Mouse (Mus musculus): ENCODE results near the gene Vps13d. TPM values are rescaled to one million over a fixed set of nuclear protein-coding genes. Genes with fewer than 3 reads are reported as not detected.
A peak's percentile ranks its signal among the peaks of the same experiment; 100 is the strongest.

The Vps13d gene
- total RNA-seq, 2 experiments from 2014 or later: 59.2 to 70.4 TPM

DNA sequence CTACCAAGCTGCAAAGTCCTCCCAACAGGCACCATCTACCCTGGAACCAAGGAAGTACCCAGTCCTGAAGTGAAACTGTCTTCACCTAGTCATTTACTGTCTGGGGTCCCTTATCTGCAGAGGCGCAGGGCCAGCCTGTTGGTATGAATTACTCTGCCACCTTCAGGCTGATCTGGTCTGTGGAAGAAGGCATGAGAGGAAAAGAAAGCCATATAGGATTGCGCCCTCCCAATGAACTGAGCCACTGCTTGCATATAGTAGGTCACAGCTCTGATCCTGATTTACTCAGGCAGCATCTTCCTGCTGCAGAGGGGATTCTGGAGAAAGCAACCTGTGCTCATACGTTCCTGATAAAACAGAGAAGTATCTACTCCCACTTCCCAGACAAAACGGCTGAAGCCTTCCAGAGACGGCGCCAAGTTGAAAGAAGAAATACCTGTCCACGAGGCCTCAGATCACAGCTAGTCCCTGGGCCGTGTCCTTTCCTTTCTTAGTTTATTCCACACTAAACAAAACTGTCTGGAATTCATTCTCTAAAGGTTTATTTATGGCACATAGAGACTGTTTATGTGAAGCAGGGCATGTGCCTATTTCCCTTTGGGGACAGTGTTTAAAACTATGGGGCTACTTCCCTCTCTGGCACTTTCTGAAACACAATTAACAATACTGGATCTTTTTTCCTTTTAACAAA, 144.1 kb downstream of the Vps13d start:
- intact Hi-C loops (cut with DNase I): loop anchor here (2.0 kb wide), 1 partner anchor 160 kb away; no protein-coding TSS in a partner anchor
- DNase-seq (ENCODE audit: low spot score in 2 of 2): no peak

DNA sequence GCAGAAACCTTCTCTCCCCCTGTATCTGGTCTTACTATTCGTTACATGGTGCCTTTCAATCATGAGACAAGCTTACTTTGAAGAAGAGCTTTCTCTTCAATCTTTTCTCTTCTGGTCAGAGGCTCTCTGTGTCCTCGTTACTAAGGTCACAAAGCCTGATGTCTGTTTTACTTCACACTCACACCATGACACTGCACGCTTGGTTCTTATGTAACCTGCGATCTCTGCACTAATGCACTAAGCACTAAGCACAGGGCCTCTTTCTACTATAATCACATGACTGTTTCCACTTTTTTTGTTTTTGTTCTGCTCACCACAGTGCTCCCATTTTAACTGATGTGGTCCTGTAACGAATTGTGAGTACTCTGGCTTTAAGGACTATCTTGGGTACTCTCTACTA, 146.8 kb downstream of the Vps13d start:
- DNase-seq (ENCODE audit: low spot score in 2 of 2): no peak
- intact Hi-C loops (cut with DNase I): no loop called here

DNA sequence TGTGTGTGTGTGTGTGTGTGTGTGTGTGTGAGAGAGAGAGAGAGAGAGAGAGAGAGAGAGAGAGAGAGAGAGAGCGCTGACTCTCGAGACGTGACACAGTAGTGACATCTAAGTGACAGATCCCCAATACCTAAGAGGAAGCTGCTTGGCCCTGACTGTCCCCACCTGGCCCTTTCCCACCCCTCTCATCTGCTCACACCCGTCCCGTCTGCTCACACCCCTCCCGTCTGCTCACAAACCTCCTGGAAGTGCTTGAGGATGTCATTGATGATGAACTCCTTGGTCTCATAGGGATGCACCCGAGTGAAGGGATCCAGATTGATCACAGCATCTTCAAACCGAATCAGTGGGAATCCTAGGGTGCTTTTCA, 148.8 kb downstream of the Vps13d start:
- intact Hi-C loops (cut with DNase I): no loop called here
- DNase-seq (ENCODE audit: low spot score in 2 of 2): no peak

DNA sequence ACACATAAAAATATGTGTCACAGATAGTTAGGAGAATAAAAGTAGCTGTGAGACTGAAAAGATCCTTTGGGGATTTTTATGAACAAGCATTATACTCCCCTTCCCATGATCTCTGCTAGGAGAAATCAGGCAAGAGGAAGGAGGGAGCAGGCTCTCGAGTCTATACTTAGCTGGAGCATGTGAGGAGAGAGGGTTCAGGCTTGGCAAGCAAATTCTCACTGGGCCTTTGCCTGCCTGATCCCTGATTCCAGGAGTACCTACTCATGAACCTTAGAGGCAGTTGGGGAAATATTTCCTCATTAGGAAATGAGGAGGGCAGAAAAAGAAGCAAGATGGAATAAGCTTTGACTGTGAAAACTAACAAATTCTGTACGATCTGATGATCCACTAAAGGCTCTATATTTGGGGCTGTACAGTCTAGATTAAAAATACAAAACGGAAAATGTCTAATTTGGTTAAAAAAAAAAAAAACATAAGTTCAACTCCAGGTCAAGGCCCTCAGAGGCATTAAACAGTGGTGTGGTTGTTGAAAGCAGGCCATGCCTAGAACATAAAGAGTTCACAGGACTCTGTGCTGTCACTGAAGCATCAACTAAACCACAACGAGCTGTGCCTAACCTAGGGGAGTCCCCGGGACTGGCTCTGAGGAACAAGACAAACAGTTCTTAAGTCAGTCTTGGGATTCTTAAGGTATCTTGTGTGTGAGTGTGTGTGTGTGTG, 149.3 kb downstream of the Vps13d start:
- no peak for DNase-seq (ENCODE audit: low spot score in 2 of 2)
- intact Hi-C loops (cut with DNase I): no loop called here

GRCm38 (mm10) chr4:145041223-145041870, 153.5 kb downstream of the Vps13d start:
- DNase-seq (ENCODE audit: low spot score in 2 of 2): no peak
- intact Hi-C loops (cut with DNase I): no loop called here

- intact Hi-C loops (cut with DNase I): no loop called here
These were observed 157.0 kb downstream of the Vps13d start for GRCm38 (mm10) chr4:145037631-145038416.

GRCm38 (mm10) chr4:145037006-145037405, 157.8 kb downstream of the Vps13d start:
- DNase-seq (ENCODE audit: low spot score in 2 of 2): no peak
- intact Hi-C loops (cut with DNase I): no loop called here

More at GRCm38 (mm10) chr4:145037631-145038416, 157.0 kb downstream of the Vps13d start:
- DNase-seq (ENCODE audit: low spot score in 2 of 2): no peak

- intact Hi-C loops (cut with DNase I): no loop called here
These were observed 159.4 kb downstream of the Vps13d start for GRCm38 (mm10) chr4:145035450-145035849.

GRCm38 (mm10) chr4:145034506-145035243, 160.1 kb downstream of the Vps13d start:
- no peak for DNase-seq (ENCODE audit: low spot score in 2 of 2)
- intact Hi-C loops (cut with DNase I): no loop called here

More at GRCm38 (mm10) chr4:145035450-145035849, 159.4 kb downstream of the Vps13d start:
- no peak for DNase-seq (ENCODE audit: low spot score in 2 of 2)

GRCm38 (mm10) chr4:145033392-145033791, 161.4 kb downstream of the Vps13d start:
- DNase-seq (ENCODE audit: low spot score in 2 of 2): no peak

DNA sequence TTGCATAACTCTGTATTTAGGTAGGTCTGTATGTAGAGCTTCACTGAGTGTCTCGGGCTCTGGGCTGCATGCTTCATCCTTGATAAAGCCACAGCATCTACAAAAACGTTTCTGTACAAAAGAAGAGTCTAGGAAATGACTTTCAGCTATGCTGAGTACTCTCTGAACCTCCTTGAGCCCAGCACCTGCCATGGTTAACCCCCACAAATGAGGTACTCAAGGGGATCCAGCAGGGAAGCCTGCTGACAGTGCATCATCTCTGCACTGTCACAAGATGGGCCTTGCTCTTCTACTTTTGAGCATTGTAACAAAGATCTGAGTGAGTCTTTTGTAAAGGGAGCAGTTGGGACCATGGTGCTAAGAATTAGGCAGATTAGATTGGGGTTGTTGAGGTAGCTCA, 162.2 kb downstream of the Vps13d start:
- intact Hi-C loops (cut with DNase I): no loop called here
- no peak for DNase-seq (ENCODE audit: low spot score in 2 of 2)

More at GRCm38 (mm10) chr4:145033392-145033791, 161.4 kb downstream of the Vps13d start:
- intact Hi-C loops (cut with DNase I): no loop called here

GRCm38 (mm10) chr4:145031510-145031909, 163.3 kb downstream of the Vps13d start:
- no peak for DNase-seq (ENCODE audit: low spot score in 2 of 2)
- intact Hi-C loops (cut with DNase I): no loop called here

- DNase-seq (ENCODE audit: low spot score in 2 of 2): no peak
These were observed 168.4 kb downstream of the Vps13d start for GRCm38 (mm10) chr4:145026449-145026851.

GRCm38 (mm10) chr4:145025409-145025762, 169.4 kb downstream of the Vps13d start:
- intact Hi-C loops (cut with DNase I): no loop called here
- DNase-seq (ENCODE audit: low spot score in 2 of 2): peak in 1 of 2 experiments; percentile 16

More at GRCm38 (mm10) chr4:145026449-145026851, 168.4 kb downstream of the Vps13d start:
- intact Hi-C loops (cut with DNase I): no loop called here

GRCm38 (mm10) chr4:145024694-145025408, 170.0 kb downstream of the Vps13d start:
- intact Hi-C loops (cut with DNase I): no loop called here
- peak in 1 of 2 experiments; percentile 12 for DNase-seq (ENCODE audit: low spot score in 2 of 2)

DNA sequence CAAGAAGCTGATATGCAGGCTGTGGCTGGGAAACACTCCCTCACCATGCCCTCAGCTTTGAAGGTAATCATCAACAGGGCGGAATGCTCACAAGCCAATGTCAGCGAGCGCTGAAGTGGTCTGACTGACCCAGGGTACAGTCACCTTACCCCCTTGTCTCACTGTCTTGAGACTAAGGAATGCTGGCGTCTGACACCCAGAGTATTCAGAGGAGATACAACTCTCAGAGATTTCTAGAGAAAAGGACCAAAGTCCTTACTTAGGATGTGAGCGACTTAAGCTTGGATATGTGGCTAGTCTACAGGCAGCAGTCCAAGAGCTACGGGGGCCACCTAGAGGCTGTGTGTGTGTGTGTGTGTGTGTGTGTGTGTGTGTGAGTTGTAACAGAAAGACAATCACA, 170.9 kb downstream of the Vps13d start:
- intact Hi-C loops (cut with DNase I): no loop called here
- no peak for DNase-seq (ENCODE audit: low spot score in 2 of 2)

GRCm38 (mm10) chr4:145022815-145023214, 172.0 kb downstream of the Vps13d start:
- no peak for DNase-seq (ENCODE audit: low spot score in 2 of 2)
- intact Hi-C loops (cut with DNase I): no loop called here

DNA sequence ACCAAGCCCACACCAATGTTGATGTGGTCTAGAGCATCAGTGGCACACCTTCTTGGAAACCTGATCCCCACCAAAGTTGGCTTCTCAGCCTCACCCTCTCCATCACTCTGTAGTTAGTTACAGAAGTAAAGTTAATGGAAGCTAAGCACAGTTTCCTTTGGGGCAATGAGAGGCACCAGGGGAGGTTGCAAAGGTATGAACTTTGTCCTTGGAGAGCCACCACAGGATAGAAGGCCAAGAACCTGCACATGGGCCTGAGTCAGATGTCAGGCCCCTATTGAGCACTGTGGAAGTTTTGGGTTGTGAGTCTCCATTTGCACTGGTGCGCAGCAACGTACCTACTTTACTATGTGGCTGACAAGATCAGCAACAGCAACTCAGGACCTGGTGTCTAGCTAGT, 172.6 kb downstream of the Vps13d start:
- intact Hi-C loops (cut with DNase I): no loop called here
- DNase-seq (ENCODE audit: low spot score in 2 of 2): no peak

DNA sequence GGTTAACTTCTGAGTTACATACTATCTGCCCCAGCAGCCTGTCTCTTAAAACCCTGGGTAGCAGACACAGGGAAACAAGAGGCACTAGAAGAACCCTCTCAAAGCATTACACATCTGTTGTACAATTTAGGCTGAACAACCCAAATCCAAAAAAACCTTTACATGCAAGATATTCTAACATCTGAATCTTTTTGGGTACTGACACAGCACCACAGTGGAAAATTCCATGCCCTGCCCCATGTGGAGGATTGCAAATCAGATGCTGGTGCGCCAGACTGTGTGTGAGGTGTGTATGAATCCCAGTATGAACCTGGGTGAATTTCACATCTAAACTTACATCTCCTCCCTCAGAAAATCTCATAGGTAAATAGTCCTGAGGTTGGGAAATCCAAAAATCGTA, 174.4 kb downstream of the Vps13d start:
- no peak for DNase-seq (ENCODE audit: low spot score in 2 of 2)
- intact Hi-C loops (cut with DNase I): no loop called here

Data from left cerebral cortex, postnatal 36 days (tissue).